Mouse (Mus musculus) megakaryocyte, embryonic 14.5 days (primary cell): Measurements from ENCODE around the gene Casp4.

ENCODE experiments used
- FLI1 ChIP-seq: IDR thresholded peaks from 2 replicates; pipeline ENCODE4 v1.6.1; 2012; ENCODE audit warnings: low read length, inconsistent platforms, mixed read lengths
- GATA1 ChIP-seq: IDR thresholded peaks from 3 replicates; pipeline ENCODE4 v1.6.1; 2012; ENCODE audit warnings: mixed read lengths, low read length, inconsistent platforms, borderline replicate concordance

- TF ChIP-seq GATA1 (no peak), FLI1 (no peak)
Observed at GRCm38 (mm10) chr9:5333422-5333821, 24.8 kb downstream of the Casp4 start.
